Mouse (Mus musculus): ENCODE measurements at regions not wholly inside any gene's neighbourhood (a gene's known extent, or its start where the extent isn't known, plus 50 kb on each side); places are given as distances from the start of the nearest gene placed in this dataset. TPM values are rescaled to one million over a fixed set of nuclear protein-coding genes. Genes with fewer than 3 reads are reported as not detected.

DNA sequence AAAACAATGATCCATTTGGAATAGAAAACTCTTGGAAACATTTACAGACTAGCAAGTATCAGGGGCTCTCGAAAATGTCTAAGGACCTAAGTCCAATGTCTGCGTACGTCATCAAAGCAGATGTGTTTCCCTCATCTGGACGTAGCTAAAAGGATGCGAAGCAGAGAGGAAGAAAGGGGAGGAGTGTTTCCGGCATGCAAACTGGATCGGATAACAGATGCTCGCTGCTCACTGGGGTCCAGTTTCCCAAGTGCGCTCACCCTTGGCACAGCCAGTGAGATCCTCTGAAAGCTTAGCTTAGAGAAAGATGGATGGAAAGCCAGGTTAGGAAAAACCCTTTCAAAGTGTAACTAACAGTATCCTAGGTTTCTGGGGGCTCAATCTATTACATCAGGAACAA lies 198.7 kb downstream of the Epha4 start:
- Histone ChIP-seq H3K4me2 (replicated peaks; ENCODE audit: low read depth) (no peak overlapping the region), H3K4me1 (replicated peaks; ENCODE audit: control insufficient read depth, insufficient read depth) (no peaks in the 10 kb centered on the region), H3K27me3 (ENCODE audit: control insufficient read depth, insufficient read depth, low read length) (no peaks in the 10 kb centered on the region), H3K27ac (replicated peaks) (no peak overlapping the region), H3K9ac (ENCODE audit: low read length) (no peak overlapping the region), H3K9me3 (ENCODE audit: control insufficient read depth, low read length) (no peaks in the 10 kb centered on the region), H3K36me3 (ENCODE audit: control insufficient read depth, insufficient read depth, low read length) (no peaks in the 10 kb centered on the region), H3K4me3 (ENCODE audit: low read depth, low read length) (no peak overlapping the region)
- no peak for ATAC-seq (ENCODE audit: low FRiP score, low TSS enrichment)
- WGBS: 57% methylated on average over 9 of the region's 9 CpGs
- TF ChIP-seq EP300 (optimal IDR thresholded peaks at IDR 0.05): no peak
- no peak for TF ChIP-seq CTCF (IDR thresholded peaks at IDR 0.05; ENCODE audit: low read depth)
- DNase-seq (ENCODE audit: low spot score): no peak

Small RNAs in the stretch of these regions (microRNA-seq; reads per million reads assigned to microRNA genes)
- not detected for gene Mir6343

Measured in stomach, postnatal 0 days (tissue).